Mouse (Mus musculus): ENCODE results near the gene Scn11a.

Gene Scn11a

DNA sequence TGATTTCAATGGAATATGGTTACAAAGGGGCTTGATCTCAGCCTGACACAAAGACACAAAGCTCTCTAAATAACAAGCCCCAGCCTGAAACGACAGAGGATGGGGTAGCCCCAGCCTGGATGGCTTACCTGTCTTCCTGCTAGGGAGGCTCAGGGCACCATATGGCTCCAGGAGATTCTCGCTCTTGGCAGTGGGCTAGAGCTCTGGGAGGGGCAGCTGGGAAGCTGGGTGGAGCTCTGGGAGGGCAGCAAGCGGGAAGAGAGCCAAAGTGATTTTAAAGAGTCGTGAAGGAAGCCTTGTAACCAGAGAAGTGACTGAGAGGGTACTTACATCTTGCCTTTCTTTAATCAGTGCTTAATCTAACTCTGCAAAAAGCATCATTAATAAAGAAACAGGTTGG, at the start of gene Scn11a:
Gene Scn11a, minus strand, starts transcription at position 160 of the 400 bp plus-strand sequence.
- no peak for DNase-seq (ENCODE audit: low spot score)

DNA sequence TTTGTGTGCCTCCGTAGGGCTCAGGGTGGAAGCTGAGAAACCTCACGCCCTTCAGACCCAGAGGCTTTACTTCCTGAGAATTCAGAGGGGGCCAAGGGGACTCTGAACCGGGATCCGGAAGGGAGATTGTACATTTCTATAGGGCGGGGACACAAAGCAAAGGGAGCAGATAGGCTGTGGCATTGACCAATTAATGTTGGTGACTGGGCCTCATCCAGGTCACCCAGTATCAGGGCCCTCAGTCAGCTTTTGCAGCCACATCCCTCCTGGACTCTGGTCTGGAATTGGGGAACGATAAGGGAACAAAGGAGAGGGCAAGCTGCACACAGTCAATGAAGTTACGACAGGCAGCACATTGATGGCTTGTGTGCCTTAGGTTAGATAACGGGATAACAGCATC, 28.9 kb upstream of the Scn11a start:
- no peak for DNase-seq (ENCODE audit: low spot score)

DNA sequence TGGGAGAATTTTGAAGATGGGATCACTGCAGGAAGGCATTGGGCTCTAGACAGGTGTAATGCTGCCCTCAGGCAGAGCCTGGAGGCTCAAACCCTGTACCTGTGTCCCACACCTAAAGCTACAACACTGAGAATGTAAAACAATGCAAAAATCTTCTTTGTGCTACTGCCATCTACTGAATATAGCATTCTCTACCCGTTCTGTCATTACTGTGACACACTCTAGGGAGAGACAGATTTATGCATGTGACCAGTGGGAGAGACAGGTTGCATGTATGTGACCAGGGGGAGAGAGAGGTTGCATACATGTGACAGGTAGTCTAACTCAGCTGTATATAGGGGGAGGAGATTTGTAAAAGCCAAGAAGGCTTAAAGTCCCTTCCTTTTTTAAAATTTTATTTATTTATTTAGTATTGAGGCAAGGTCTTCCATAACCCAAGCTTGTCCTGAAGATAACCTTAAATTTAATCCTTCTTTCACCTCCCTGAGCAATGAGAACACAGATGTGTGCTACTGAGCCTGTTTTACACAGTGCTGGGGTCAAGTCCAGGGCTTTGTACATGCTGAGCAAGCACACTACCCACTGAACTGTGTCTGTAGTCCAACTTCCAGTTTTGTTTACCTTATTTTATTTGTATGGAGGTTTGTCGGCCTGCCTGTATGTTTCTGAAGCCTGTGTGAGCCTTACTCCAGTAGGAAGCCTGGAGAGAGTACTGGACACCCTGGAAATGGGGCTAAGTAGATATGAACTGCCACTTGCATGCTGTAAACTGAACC, 28.0 kb upstream of the Scn11a start:
- DNase-seq (ENCODE audit: low spot score) = no peak

DNA sequence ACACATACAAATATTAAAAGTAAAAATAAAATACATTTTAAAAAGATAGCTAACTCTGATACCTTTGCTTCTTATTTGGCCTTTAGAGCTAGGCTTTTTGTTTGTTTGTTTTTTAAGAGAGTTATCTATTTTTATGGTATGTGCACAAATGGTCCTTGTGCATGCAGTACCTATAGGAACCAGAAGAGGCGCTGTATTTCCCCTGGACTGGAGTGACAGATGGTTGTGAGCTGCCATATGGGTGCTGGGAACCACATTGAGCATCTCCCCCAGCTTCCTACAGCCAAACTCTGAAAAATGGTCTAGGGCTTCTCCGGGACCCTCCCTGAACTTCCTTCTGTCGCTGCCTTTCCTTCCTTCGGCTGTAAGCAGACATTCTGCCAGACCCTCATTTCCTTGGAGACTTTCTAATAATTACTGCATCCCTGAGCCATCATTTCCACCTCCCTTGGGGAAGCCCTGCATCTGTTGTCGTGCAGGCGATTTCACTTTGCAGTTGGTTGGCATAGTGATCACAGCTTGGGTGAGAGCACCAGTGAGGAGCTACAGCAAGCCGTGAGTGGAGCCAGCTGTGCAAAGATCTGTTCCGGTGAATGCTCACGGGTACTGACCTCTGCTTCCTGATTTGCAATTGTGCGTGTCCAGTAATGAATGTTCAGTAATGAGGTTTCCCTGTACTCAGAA, 27.2 kb upstream of the Scn11a start:
- DNase-seq (ENCODE audit: low spot score) = no peak

DNA sequence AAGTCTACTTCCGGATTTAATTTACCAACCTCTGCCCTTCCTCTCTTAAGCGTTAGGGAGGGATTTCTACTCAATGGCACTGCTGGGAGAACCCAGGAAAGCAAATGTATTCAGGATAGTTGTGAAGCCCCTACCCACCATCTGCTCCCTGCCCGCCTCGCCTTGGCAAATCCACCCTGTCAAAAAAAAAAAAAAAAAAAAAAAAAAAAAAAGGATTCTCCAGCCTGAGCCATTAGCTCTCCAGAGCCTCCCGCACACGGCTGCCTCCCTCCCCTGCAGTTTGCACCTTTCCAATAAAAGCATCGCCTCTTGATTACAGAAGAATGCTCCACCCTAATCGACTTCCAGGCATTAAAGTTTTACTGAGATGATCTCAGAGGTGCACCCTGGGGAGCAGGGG, 24.0 kb upstream of the Scn11a start:
- no peak for DNase-seq (ENCODE audit: low spot score)

DNA sequence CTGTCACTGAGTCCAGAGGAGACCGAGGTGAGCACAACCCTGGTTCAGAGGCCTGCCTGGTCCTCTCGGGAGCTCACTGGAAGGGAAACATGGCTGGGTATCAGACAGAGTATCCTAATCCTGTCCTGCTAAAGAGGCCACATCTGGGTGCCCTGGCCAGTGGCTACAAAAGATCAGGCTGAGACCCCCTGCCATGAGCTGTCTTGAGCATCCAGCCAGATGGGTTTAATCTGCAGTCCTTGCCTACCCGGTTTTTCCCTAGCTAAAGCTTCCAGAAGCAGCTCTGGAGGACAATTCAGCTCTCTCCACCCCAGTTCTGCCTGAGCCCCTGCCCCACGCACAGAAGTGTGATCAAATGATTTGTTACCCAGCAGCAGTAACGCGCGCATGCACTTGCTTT, 23.4 kb upstream of the Scn11a start:
- DNase-seq (ENCODE audit: low spot score) = no peak

DNA sequence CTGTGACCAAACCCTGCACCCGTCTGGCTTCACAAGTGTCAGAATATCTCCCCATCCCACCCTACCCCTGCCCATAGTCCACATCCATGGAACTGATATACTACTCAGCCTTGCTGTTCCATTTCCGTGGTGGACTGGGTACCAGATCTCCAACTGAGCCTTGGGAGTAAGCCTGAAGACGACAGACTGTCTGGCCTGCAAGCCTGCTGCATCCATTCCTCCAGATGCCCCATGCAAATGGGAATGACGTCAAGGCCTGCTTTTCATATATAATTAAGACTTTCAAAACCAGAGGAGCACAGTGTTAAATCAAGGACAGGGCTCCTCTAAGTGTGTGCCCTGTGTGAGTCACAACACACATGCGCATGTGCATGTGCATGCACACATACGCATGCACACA, 21.9 kb upstream of the Scn11a start:
- DNase-seq (ENCODE audit: low spot score) = no peak

DNA sequence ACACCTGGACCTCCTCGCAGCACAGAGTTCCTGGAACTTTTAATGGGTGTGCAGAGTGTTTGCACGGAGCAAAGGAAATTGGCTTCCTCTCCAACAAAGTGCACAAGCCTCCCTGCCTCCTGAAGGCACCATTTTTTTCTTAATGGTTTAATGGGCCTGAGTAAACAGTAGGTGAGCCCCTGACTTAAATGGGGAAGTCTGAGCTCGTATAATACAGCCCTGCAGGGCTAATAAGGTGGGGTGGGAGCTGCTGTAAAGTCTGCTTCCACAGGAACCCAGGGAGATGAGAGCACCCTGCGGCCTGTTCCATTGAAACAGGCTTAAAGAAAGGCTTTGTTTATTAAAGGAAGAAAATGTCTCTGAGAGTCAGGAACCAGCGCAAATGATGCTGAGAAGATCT, 19.5 kb upstream of the Scn11a start:
- no peak for DNase-seq (ENCODE audit: low spot score)

DNA sequence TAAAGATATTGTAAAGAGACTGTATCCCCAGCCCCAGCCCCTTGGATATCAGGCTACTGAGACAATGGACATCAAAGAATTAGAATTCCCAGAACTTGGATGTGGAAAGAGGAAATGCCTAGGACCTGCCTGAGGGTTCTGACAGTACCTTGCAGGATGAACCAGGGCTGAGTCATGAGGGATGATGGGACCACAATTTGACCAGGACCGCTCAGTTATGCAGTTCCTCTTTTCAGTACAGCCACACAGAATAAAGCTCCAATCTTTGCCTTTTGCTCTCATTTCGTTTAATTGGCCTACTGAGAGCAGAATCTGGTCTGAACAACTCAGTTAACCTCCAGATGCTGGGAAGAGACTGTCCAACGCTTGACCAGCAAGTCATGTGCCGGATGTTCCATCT, 18.3 kb upstream of the Scn11a start:
- DNase-seq (ENCODE audit: low spot score) = no peak

DNA sequence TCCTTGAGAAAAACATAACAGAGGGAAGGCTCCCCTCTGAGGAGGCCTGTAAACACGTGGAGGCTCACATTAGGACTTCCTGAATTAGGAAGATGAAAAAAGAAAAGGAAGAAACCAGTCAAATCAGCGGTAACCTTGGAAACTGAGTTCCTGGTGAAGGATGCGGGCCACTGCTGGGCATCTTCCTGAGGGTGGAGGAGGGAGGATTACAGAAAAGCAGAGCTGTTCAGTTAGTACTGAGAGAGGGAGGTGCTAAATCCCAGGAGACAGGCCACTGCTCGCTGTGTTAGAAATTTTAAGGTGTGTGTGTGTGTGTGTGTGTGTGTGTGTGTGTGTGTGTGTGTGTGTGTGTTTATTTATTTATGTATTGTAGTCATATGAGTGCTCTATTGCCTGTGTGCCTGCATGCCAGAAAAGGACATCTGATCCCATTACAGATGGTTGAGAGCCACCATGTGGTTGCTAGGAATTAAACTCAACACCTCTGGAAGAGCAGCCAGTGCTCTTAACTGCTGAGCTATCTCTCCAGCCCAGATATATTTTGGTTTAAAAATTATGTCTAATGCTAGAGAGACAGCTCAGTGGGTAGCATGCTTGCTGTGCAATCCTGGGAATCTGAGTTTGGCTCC, 17.4 kb upstream of the Scn11a start:
- no peak for DNase-seq (ENCODE audit: low spot score)

DNA sequence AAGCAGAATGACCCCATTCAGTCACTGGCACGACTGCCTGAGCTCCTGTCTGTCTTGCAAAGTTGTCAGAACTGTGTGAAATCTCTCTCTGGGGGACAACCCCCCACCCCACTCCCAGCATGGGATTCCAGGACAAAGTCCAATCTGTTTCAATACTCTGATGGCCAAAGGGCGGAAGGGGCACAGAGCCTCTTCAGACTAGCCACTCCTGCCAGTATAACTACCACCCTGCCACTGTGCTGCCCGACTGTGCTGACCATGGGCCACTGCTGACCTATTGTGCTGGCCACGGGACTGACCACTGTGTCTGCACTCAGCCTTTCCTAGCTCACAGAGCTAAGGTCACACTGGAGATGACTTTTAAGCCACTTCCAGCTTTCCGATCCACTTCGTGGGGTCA, 16.8 kb upstream of the Scn11a start:
- no peak for DNase-seq (ENCODE audit: low spot score)

DNA sequence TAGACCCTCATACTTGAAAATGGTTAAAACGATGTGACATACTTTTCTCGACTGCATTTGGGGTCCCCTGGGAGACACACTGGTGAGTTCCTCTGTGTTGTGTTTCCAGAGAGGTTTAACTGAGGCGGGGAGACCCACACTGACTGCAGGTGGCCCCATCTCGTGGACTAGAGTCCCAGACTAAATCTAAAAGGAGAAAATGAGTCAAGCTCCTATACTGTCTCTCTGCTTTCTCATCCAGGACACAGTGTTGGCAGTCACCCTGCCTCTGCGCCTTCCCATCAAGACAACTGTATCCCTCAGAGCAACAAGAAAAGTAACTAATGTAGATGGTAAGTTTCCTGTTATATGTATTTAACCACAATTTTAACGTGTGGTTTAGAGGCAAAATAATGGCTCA, 15.9 kb upstream of the Scn11a start:
- DNase-seq (ENCODE audit: low spot score) = no peak

DNA sequence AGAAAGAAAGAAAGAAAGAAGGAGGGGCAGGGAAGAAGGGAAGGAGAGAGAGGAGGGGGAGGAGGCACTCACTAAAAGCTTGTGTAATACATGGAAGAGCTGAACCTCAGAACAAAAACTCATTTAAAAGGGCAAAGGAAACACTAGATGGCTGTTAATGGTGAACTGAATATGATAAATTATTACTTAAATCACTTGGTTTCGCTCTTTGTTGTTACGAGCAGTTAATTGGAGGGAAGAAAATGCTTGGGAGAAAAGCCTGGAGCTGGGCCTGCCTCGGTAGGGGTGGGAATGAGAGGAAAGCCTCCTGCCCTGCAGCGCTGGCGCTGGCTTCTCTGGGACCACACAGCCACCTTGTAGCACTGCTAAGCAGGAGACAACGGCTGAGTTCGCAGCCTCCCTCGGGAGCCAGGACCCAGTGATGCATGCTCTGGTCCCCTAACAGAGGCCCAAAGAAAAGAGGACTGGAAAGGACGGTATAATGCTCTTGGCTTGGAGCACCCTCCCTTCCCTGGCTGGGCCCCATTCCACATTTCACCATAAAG, 10.4 kb upstream of the Scn11a start:
- DNase-seq (ENCODE audit: low spot score) = no peak

DNA sequence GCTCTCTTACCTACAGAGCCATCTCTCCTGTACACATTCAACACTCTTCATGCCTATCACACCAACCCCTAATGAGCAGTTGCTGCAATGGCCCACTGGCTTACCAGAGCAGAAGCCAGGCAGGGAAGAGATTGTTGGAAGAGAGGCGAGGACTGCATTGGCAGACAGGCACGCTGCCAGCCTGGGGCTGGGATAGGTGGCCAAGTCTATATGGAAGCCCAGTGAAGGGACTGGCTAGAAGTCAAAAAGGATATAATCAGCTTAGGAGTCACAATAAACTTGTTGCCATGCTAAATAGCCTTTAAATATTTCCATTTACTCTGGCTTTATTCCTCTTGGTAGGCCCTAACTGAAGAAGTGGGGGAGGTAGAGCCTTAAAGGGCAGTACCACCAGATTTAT, 5.7 kb upstream of the Scn11a start:
- no peak for DNase-seq (ENCODE audit: low spot score)

DNA sequence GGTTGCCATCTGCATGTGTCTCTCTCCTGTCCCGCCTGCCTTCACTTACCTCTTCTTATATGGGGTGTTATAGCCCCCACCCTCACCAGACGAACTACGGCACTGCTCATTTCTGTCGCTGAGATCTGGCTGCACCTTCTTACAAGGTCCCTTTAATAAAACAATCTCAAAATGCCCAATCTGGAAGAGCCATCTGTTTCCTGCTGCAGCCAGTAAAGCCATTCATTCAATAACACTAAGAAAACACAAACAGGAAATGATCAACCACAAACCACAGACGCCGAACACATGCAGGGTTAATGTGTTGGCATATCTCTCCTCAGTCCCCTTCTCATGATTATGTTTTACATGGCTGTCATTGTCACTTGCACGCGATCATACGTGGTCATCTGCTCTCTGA, 1.5 kb downstream of the Scn11a start:
- no peak for DNase-seq (ENCODE audit: low spot score)

DNA sequence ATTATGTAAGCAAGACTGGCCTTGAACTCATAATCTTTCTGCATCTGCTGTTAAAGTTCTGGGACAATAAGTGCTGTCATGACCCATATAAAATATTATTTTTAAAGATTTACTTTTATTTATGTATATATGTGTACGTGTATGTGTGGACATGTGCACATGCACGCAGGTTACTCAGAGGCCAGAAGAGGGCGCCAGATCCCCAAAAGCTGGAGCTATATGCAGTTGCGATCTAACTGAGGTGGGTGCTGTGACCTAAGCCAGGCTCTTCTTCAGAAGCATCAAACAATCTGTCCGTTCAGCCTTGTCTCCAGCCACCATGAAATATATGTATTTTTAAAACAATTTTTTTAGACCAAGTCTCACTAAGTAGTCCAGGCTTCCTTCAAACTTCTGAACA, 11.6 kb downstream of the Scn11a start:
- DNase-seq (ENCODE audit: low spot score) = no peak

DNA sequence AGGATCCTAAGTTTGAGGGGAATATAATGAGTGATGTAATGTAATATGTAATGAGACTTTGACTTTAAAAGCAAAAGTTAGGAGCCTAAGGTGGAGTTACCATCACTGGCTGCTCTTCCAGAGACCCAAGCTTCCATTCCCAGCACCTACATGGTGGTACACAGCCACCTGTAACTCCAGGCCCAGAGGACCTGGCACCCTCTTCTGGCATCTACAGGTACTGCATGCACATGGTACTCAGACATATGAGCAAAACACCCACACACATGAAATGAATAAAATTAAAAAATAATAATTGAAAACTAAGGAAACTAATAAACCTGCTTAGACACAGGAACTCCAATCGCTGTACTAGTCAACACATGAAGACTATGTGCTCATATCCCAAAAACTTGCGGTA, 18.8 kb downstream of the Scn11a start:
- DNase-seq (ENCODE audit: low spot score) = no peak

DNA sequence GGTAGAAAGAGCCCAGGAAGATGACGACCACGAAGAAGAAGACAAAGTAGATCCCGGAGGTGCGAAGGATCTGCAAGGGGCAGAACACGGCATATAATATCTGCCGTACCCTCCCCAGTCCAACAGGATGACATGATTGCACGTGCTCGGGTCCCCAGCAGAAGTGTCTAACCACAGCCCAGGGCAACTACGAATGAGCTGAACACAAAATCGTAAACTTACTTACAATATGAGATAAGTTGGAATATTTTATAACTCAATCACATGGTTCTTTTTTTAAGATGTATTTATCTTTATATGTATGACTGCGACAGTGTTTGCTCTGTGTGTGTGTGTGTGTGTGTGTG, 20.8 kb downstream of the Scn11a start:
- DNase-seq (ENCODE audit: low spot score) = no peak

DNA sequence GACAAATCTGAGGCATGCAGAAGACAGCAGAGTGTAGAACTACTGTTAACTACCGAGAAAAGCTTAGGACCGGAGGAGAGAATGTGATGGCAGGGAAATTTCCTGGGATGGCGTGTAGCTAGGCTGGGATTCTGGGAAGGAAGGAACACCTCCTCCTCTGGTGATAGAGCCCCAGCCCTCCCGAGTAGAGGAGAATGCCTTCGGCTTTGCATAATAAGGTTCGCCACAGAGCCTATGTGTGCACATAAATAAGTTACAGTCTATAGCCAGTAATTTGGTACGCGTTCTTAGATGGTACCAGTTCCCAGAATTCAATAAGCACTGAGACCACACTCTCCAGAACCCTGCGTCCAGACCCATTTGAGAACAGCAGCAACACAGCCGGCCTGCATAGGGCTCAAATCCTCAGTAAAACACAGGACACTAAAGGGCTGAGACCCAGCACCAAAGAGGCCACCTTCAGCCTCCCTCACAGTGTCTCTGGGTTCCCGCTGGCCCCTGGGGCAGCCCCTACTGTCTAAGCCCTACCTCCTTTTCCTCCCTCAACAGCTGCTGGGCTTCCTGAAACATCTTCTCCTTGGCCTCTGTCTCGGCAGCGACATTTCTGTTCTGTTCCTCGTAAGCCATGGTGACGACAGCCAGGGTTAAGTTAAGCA, 21.3 kb downstream of the Scn11a start:
- DNase-seq (ENCODE audit: low spot score) = no peak

DNA sequence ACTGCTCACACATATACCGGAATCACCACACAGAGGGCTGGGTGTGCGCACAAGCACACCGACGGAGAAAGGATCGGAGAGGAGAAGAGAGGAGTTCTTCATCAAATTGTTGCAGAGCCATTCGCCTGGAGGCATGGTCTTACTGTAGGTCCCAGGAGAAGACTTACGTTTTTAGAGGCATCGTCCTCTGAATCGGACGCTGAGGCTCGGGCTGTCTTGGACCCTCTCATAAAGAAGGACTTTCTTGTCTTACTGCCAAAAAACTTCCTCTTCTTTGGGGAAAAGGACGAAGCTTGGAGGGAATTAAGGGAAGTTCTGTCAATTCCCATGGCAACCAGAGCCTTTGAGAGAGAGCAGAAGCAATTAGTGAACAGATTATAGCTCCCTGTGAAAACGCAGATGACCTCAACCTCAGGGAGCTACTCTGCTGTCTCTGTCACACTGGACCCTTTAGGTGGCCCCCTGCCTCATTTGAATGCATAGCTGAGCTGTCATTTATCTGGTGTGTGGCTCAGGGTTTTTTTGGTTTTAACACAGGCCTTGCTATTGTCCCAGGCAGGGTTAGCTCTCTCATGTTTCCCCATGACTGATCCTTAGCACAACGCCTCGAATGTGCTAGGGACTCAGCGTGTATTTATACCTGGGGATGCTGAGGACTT, 22.0 kb downstream of the Scn11a start:
- DNase-seq (ENCODE audit: low spot score) = no peak

DNA sequence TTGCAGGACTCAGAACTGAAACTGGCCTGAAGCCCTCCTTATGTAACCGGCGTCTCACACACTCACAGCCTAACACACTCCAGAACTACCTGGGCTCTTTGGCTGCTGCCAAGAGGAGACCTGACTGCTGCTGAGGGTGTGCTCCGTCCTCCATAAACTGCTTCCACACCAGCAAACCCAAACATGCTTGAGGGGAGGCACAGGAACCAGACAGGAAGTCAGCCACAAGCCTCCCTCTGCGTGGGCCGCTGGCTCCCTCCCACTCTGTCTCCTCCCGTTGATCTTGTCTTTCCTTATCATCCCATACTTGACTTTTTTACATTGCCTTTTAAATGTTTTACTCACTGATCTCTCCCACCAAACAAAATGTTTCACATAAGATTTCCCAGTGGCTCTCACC, 23.8 kb downstream of the Scn11a start:
- no peak for DNase-seq (ENCODE audit: low spot score)

DNA sequence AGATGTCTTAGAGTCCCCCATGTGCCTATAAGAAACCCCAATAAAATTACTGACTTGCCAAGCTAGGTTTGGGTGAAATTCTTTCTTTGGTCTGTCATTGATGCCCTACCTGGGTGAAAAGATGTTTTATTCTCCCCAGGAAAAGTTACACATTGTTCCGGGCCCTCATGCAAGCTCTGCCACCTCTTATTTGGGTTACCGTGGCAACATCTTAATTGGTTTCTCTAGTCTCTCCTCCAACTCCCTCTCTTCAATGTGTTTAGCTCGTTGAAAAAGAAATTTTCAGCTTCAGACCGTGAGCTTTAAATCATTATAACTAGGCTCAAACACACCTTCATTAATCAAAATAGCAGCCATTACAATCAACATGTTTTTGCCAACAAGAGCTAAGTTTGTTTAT, 28.5 kb downstream of the Scn11a start:
- DNase-seq (ENCODE audit: low spot score) = no peak
